Mouse (Mus musculus): ENCODE data around the gene Pinlyp.

GRCm38 (mm10) chr7:24566206-24566605, 20.3 kb upstream of the Pinlyp start:
- no peak for TF ChIP-seq POLR2A (IDR thresholded peaks at IDR 0.05; ENCODE audit: borderline replicate concordance, low read depth, low read length)
- TF ChIP-seq CTCF (IDR thresholded peaks at IDR 0.05; ENCODE audit: low read depth, low read length): no peak
